Mouse (Mus musculus) T-helper 17 cell (primary cell): ENCODE results near the gene Map7.

Source experiments
- in situ Hi-C, 2 experiments: fragments of 300-600 bp; cut with MboI, MseI; formaldehyde crosslinking; loops; 1 replicate in 1 of 2; 2 replicates in 1 of 2; pipeline ENCODE4 v1.15.1; 2025; ENCODE audit warnings: high pct_unique_total_duplicates in 2 of 2

The Map7 gene

DNA sequence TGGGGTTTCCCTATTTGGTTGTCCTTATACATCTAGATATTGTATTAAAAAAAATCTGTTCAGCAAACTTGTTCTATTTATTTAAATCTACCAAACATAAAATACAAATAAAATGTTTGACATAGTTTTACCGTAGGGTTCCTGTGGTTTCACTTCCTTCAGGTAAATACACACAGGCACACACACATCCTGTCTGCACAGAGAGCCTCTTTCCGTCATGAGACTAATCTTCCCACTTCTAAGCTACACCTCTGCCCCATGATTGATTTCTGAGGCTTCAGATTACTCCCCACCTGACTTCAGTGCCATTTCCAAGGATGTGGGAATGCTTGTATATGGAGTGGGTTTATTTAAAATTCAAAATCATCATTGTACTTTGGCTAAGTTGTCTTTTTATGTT is 133.2 kb downstream of the Map7 start:
- in situ Hi-C loops = no loop called here

- in situ Hi-C loops = no loop called here
These were observed 137.2 kb downstream of the Map7 start for GRCm38 (mm10) chr10:20285289-20285975.

DNA sequence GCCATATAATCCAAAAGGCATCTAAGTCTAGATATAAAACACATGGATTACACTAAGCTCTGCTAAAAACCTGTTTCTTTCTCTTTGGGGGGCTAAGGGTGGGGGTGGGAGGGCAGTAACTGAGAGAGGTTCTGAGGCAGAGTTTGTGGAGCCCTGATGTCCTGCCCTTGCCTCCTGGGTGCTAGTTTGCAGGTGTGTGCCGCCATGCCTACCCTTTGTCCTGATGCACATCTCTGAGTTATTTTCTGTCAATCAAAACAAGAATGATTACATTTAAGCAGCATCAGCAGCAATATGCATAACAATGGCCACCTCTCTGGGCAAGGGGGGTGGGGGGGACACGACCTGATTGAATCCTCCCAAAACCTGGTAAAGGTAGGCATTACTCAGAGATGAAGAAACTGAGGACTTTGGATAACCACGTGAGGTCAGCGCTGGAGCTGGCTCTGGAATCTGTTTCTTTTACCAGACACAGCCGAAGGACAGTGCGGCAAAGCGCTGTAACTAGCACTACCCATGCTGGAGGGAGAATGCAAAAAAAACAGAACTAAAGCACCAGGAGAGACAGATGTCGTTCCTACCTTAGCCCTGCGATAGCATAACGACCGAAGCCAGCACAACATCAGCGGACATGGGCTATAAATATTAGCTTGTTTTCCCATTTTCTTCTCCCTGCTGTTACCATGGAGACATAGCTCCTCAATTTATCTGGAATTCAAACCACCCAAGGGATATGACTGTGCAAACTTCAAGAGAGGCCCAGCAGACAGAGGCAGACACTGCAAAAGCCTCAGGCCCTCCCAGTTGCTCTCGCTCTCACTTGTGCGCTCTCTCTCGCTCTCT is 137.9 kb downstream of the Map7 start:
- in situ Hi-C loops = no loop called here

- in situ Hi-C loops = no loop called here
These were observed 139.1 kb downstream of the Map7 start for GRCm38 (mm10) chr10:20287369-20287768.

- in situ Hi-C loops = no loop called here
These were observed 142.2 kb downstream of the Map7 start for GRCm38 (mm10) chr10:20290467-20290883.

DNA sequence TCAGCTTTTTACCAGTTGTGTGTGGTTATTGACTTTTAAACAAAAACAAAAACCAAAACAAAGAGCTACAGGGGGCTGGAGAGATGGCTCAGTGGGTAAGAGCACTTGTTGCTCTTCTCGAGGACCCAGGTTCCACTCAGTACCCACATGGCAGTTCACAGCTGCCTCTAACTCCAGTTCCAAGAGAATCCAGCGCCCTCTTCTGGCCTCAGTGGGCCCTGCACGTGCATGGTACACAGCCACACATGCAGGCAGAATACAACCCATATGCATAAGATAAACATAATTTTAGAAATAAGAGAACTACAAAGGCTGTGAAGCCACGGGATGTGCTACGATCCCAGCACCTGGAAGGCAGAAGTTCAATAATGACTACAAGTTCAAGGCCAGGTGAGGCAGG is 147.7 kb downstream of the Map7 start:
- in situ Hi-C loops = no loop called here

- in situ Hi-C loops = no loop called here
These were observed 150.1 kb downstream of the Map7 start for GRCm38 (mm10) chr10:20298152-20298920.

DNA sequence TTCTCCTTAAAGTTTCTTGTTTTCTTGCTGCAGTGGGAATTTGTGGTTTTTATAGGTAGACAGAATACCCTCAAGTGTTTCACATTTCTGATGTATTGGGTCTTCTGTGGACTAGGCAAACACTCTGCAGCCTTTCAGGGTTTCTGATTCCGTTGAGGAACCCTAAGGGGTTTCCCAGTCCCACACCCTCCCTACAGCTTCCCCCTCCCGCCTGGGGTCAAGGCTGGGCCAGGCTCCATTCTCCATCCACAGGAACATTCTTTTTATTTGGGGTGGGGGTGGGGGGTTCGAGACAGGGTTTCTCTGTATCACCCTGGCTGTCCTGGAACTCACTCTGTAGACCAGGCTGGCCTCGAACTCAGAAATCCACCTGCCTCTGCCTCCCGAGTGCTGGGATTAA is 150.8 kb downstream of the Map7 start:
- in situ Hi-C loops = no loop called here

DNA sequence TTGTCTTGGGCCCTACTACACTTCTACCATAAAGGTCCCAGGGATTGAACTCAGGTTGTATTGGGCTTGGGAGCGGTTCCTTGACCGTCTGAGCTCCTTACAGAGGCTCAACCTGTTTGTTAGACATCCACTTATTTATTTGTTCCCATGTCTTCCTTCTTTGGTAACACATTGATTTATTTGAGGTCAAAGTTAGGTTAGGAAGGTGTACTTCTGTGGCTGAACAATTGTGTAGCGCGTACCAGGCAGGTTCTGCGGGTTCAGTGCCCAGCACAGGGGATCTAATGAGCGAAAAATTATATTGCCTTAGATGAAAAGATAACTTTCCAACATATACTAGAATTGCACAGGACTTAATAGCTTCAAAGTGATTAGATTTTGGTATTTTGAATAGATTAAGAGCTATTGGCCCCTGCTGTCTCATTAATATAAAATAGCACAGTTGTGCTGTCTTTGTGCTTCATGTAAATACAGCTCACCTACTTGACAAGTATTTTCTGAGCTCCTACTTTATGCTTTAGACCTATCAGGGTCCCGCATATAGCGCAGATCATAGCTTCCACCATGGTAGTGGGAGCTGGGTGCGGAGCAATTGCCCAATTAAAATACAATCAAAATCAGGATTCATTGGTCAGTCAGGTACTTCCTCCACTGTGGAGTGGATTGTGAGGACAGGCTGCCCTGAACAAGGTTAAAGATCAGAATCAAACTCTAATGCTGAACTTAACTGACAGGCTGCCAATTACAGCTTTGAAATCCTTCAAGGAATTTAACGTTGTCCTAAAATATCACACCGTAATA is 162.9 kb downstream of the Map7 start:
- in situ Hi-C loops = no loop called here

GRCm38 (mm10) chr10:20311918-20312735 is 163.9 kb downstream of the Map7 start, which contains the start of gene Bclaf1:
TSS of gene Bclaf1 (plus strand) at chr10:20312469.
- in situ Hi-C loops = no loop called here

DNA sequence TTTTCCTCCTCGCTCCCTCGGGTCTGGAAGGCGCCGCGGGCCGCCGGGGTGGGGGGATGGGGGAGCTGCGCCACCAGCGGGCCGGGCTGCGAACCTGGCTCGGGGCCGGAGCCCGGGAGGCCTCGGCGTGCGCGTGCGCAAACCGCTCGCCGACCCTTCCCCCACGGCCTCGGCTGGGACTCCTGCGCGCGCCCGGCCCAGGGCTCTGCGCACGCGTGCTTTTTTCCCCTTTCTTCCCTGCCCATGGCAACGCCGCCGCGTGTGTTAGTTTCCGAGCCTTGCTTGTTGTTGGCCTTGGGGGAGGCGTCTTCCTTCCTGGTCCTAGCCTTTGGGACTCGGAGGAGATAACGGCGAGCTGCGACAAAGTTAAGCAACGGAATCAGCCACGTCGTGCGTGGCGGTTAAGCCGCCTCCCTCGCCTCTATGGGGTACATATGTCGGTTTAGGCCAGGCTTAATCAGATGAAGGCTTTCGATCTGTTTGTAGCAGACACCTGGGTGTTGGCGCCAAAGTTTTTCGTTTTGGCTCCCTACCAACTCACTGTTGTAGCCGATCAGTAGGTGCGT is 164.5 kb downstream of the Map7 start:
- in situ Hi-C loops = no loop called here

DNA sequence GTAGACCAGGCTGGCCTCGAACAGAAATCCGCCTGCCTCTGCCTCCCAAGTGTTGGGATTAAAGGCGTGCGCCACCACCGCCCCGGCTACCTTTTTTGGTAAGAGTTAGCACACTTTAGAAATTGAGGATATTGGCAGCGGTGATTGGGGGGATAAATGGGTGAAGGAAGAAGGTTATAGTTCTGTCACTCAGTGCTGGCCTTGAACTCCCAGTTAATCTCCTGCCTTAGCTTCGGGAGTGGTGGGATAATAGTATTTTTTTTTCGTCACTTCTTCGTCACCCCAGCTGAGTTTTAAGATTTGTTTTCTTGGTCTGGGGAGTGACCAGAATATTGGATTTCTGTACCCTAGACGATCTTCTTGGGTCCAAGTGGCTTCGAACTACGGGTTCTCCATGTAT is 165.2 kb downstream of the Map7 start:
- in situ Hi-C loops = no loop called here

DNA sequence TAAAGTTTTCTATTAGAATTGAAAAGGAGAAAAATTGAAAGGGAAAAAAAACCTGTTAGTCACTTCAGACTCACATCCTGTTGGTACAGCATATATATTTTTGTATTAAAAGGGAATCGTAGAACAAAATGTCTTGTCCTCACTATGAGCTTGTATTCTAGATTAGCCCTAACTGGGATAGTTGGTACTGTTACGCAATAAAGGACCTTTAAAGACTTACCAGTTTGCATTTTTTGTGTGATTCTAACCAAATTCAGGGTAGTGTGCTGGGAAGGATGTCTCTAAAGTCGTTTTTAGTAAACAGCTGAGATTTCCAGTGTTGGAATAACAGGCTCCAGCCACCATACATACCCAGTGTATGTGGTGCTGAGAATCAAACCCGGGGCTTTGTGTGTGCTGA is 165.7 kb downstream of the Map7 start:
- in situ Hi-C loops = no loop called here

DNA sequence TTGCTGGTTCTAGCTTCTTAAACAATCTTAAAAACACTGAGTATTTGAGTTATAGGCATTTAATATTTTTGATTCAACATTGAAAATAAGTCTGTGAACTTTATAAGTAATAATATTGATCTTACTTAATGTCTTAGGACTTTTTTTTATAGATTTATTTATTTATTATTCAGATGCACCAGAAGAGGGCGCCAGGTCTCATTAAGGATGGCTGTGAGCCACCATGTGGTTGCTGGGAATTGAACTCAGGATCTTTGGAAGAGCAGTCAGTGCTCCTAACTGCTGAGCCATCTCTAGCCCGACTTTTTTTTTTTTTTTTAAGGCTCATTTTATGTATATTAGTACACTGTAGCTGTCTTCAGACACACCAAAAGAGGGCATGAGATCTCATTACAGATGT is 166.5 kb downstream of the Map7 start:
- in situ Hi-C loops = no loop called here

- in situ Hi-C loops = no loop called here
These were observed 169.2 kb downstream of the Map7 start for GRCm38 (mm10) chr10:20317466-20317865.

DNA sequence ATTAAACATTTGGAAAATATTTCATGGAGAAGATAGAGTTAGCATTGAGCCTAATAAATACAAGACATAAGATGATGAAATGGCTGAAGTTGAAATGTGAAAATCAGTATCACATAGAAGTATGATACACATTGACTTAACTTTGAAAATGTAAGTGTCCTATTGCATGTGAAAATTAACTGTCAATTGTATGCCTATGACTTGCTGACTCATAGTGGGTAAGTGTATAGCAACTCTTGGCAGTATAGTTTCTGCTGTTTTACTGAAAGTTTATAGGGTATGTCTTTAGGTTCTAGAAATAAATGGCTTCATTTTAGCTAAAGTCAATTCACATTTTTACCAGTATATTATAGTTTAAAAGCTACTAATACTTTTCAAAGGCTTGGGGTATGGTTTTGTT is 178.0 kb downstream of the Map7 start:
- in situ Hi-C loops = loop anchor here in 1 of 2 experiments (25.0 kb wide), 1 partner anchor 961 kb away; the partner anchor contains the start of gene Hbs1l
